Mouse (Mus musculus) MEL (cell line): ENCODE data around the gene Jarid2. TPM values are rescaled to one million over a fixed set of nuclear protein-coding genes. Genes with fewer than 3 reads are reported as not detected.

ENCODE experiments used
- DNase-seq: peaks from one replicate; pipeline ENCODE4 v3.0.0; 2011; ENCODE audit warnings: low read depth, low spot score
- H3K27ac ChIP-seq: 2 replicates; pipeline ENCODE4 v1.5.1; 2012; ENCODE audit warnings: low read depth, mild to moderate bottlenecking, control low read depth, low read length, moderate library complexity; ENCODE audit not compliant: control insufficient read depth
- H3K27me3 ChIP-seq, 2 experiments: fragments of 150-350 bp in 1 of 2; sonication (generic) in 1 of 2; 2 replicates each; pipeline ENCODE4 v1.6.1; 2012; ENCODE audit warnings: low read length in 2 of 2, mild to moderate bottlenecking in 2 of 2, improper control_type of control experiment in 1 of 2, moderate library complexity in 1 of 2; ENCODE audit not compliant: insufficient read depth in 2 of 2, control insufficient read depth in 1 of 2
- H3K36me3 ChIP-seq, 2 experiments: 2 replicates each; pipeline ENCODE4 v1.6.1; 2012 to 2014; ENCODE audit warnings: low read length in 2 of 2, improper control_type of control experiment in 1 of 2, inconsistent platforms in 1 of 2, mild to moderate bottlenecking in 1 of 2; ENCODE audit not compliant: insufficient read depth in 2 of 2, control insufficient read depth in 1 of 2
- H3K4me1 ChIP-seq, 2 experiments: fragments of 150-350 bp in 1 of 2; sonication (generic) in 1 of 2; 2 replicates each; pipeline ENCODE4 v1.6.1; 2012; ENCODE audit warnings: low read length in 2 of 2, improper control_type of control experiment in 1 of 2, mild to moderate bottlenecking in 1 of 2; ENCODE audit not compliant: insufficient read depth in 2 of 2, control insufficient read depth in 1 of 2
- H3K4me3 ChIP-seq, 2 experiments: fragments of 150-350 bp in 1 of 2; sonication (generic) in 1 of 2; 2 replicates each; pipeline ENCODE4 v1.5.1; 2012; ENCODE audit warnings: low read depth in 2 of 2, low read length in 2 of 2, mild to moderate bottlenecking in 2 of 2, moderate library complexity in 2 of 2, control low read depth in 1 of 2, improper control_type of control experiment in 1 of 2; ENCODE audit not compliant: control insufficient read depth in 1 of 2, insufficient read depth in 1 of 2
- H3K79me2 ChIP-seq: 2 replicates; pipeline ENCODE4 v1.6.1; 2012; ENCODE audit warnings: mild to moderate bottlenecking, low read length, moderate library complexity; ENCODE audit not compliant: control insufficient read depth, poor library complexity, insufficient read depth
- H3K9ac ChIP-seq: 2 replicates; pipeline ENCODE4 v1.6.1; 2012; ENCODE audit warnings: low read depth, mild to moderate bottlenecking, control low read depth, low read length, moderate library complexity; ENCODE audit not compliant: control insufficient read depth, poor library complexity, severe bottlenecking
- H3K9me3 ChIP-seq: fragments of 150-350 bp; sonication (generic); replicated peaks from 2 replicates; pipeline ENCODE4 v1.6.1; 2012; ENCODE audit warnings: mild to moderate bottlenecking, low read length, improper control_type of control experiment, moderate library complexity; ENCODE audit not compliant: insufficient read depth
- CHD1 ChIP-seq: IDR thresholded peaks from 2 replicates; pipeline ENCODE4 v1.6.1; 2012; ENCODE audit warnings: low read depth, mild to moderate bottlenecking, inconsistent platforms, low read length, improper control_type of control experiment
- CTCF ChIP-seq, 3 experiments: IDR thresholded peaks in 2 of 3; conservative IDR thresholded peaks in 1 of 3; 2 replicates each; pipeline ENCODE4 v1.5.1; 2011 to 2012; ENCODE audit warnings: low read length in 3 of 3, low read depth in 2 of 3, mild to moderate bottlenecking in 2 of 3, improper control_type of control experiment in 1 of 3, inconsistent platforms in 1 of 3, mixed read lengths in 1 of 3, moderate library complexity in 1 of 3; ENCODE audit not compliant: control insufficient read depth in 1 of 3, insufficient read depth in 1 of 3, poor library complexity in 1 of 3, severe bottlenecking in 1 of 3
- ELF1 ChIP-seq: IDR thresholded peaks from 2 replicates; pipeline ENCODE4 v1.6.1; 2014; ENCODE audit warnings: low read depth, mild to moderate bottlenecking, inconsistent platforms, low read length, improper control_type of control experiment, moderate library complexity
- GABPA ChIP-seq: IDR thresholded peaks from 2 replicates; pipeline ENCODE4 v1.6.1; 2012; ENCODE audit warnings: low read depth, mild to moderate bottlenecking, inconsistent platforms, low read length, improper control_type of control experiment, moderate library complexity
- GATA1 ChIP-seq: IDR thresholded peaks from 2 replicates; pipeline ENCODE4 v1.6.1; 2011; ENCODE audit warnings: low read depth, low read length, improper control_type of control experiment
- MAZ ChIP-seq: IDR thresholded peaks from 2 replicates; pipeline ENCODE4 v1.6.1; 2012; ENCODE audit warnings: low read depth, mild to moderate bottlenecking, inconsistent platforms, low read length, improper control_type of control experiment
- MXI1 ChIP-seq: IDR thresholded peaks from 2 replicates; pipeline ENCODE4 v1.6.1; 2011; ENCODE audit warnings: mild to moderate bottlenecking, low read depth, low read length, improper control_type of control experiment
- MYB ChIP-seq: IDR thresholded peaks from 2 replicates; pipeline ENCODE4 v1.6.1; 2011; ENCODE audit warnings: mild to moderate bottlenecking, low read depth, low read length, improper control_type of control experiment
- NELFE ChIP-seq: IDR thresholded peaks from 2 replicates; pipeline ENCODE4 v1.6.1; 2011; ENCODE audit warnings: low read depth, low read length, improper control_type of control experiment
- POLR2AphosphoS2 ChIP-seq: IDR thresholded peaks from 2 replicates; pipeline ENCODE4 v1.6.1; 2011; ENCODE audit warnings: low read length, improper control_type of control experiment
- RAD21 ChIP-seq: IDR thresholded peaks from 2 replicates; pipeline ENCODE4 v1.6.1; 2011; ENCODE audit warnings: mild to moderate bottlenecking, low read depth, low read length, improper control_type of control experiment
- SMC3 ChIP-seq: IDR thresholded peaks from 2 replicates; pipeline ENCODE4 v1.6.1; 2011; ENCODE audit warnings: low read depth, low read length, improper control_type of control experiment
- TCF12 ChIP-seq: IDR thresholded peaks from 2 replicates; pipeline ENCODE4 v1.6.1; 2014; ENCODE audit warnings: low read depth, mild to moderate bottlenecking, inconsistent platforms, low read length, improper control_type of control experiment, moderate library complexity
- USF2 ChIP-seq, 2 experiments: IDR thresholded peaks; 2 replicates each; pipeline ENCODE4 v1.6.1; 2011 to 2012; ENCODE audit warnings: improper control_type of control experiment in 2 of 2, low read length in 2 of 2, borderline replicate concordance in 1 of 2, inconsistent platforms in 1 of 2, low read depth in 1 of 2, mild to moderate bottlenecking in 1 of 2; ENCODE audit not compliant: insufficient read depth in 1 of 2
- ZC3H11A ChIP-seq: IDR thresholded peaks from 2 replicates; pipeline ENCODE4 v1.6.1; 2012; ENCODE audit warnings: low read depth, mild to moderate bottlenecking, inconsistent platforms, low read length, improper control_type of control experiment
- ZNF384 ChIP-seq: IDR thresholded peaks from 2 replicates; pipeline ENCODE4 v1.6.1; 2012; ENCODE audit warnings: low read depth, mild to moderate bottlenecking, inconsistent platforms, low read length, improper control_type of control experiment
- polyA plus RNA-seq, 2 experiments: library from polyadenylated mRNA; stranded (reverse) in 1 of 2; unstranded in 1 of 2; fragments of >175 nt in 1 of 2; fragments of >200 nt in 1 of 2; gene quantifications; 2 replicates each; pipeline versions ENCODE4 v1.2.1 to v1.2.4; 2012; ENCODE audit warnings: low replicate concordance in 2 of 2, low read depth in 1 of 2; ENCODE audit not compliant: insufficient read length in 2 of 2, insufficient read depth in 1 of 2, missing spikeins in 1 of 2
- total RNA-seq: library from RNA; depleted of rRNA; stranded (reverse); fragments of 300-350 nt; gene quantifications from 2 replicates; pipeline ENCODE4 v1.2.3, GENCODE M21; 2012

Gene Jarid2
- total and polyA plus RNA-seq, 3 experiments: 5.4 to 76.5 (median 21.2) TPM

- no peak for DNase-seq
- H3K36me3 ChIP-seq: peaks cover 0 to 2% of the 10 kb centered on the region in 2 experiments; a peak in 1 of 4 replicates
- no peak overlapping the region for H3K9ac ChIP-seq
- H3K4me1 ChIP-seq: no peaks in the 10 kb centered on the region
- no peaks in the 10 kb centered on the region for H3K79me2 ChIP-seq
- no peaks in the 10 kb centered on the region for H3K27me3 ChIP-seq
- H3K4me3 ChIP-seq: no peak overlapping the region
- TF ChIP-seq SMC3: no peak
- no peak for TF ChIP-seq GATA1
- no peak for TF ChIP-seq MXI1
- TF ChIP-seq CTCF (IDR thresholded peaks at IDR 0.05 in 2 of 3, conservative IDR thresholded peaks at IDR 0.05 in 1 of 3; ENCODE audit: control insufficient read depth in 1 of 3, insufficient read depth in 1 of 3, low read depth in 2 of 3, low read length in 3 of 3, poor library complexity in 1 of 3, severe bottlenecking in 1 of 3): no peak
- TF ChIP-seq ZC3H11A: no peak
- TF ChIP-seq TCF12: no peak
- no peaks in the 10 kb centered on the region for H3K9me3 ChIP-seq
- no peak overlapping the region for H3K27ac ChIP-seq
Measured at GRCm38 (mm10) chr13:44891813-44892730, 162.8 kb downstream of the Jarid2 start.

- H3K36me3 ChIP-seq: peaks cover 0 to 2% of the 10 kb centered on the region in 2 experiments; a peak in 1 of 4 replicates
- H3K27me3 ChIP-seq: no peaks in the 10 kb centered on the region
- H3K9ac ChIP-seq: no peak overlapping the region
- TF ChIP-seq MAZ: no peak
- no peak for TF ChIP-seq NELFE
- no peak for TF ChIP-seq ZNF384
- no peak for TF ChIP-seq USF2 (IDR thresholded peaks at IDR 0.05; ENCODE audit: borderline replicate concordance in 1 of 2, insufficient read depth in 1 of 2, low read depth in 1 of 2, low read length in 2 of 2)
- TF ChIP-seq ZC3H11A: no peak
- TF ChIP-seq MYB: no peak
- no peak for TF ChIP-seq RAD21
- TF ChIP-seq ELF1: no peak
- TF ChIP-seq GABPA: no peak
- TF ChIP-seq GATA1: no peak
- no peak for TF ChIP-seq TCF12
- no peak for TF ChIP-seq CHD1
- TF ChIP-seq POLR2AphosphoS2: no peak
- no peak overlapping the region for H3K4me3 ChIP-seq
- no peak for DNase-seq
- no peaks in the 10 kb centered on the region for H3K79me2 ChIP-seq
- H3K27ac ChIP-seq: no peak overlapping the region
- no peaks in the 10 kb centered on the region for H3K4me1 ChIP-seq
- H3K9me3 ChIP-seq: no peaks in the 10 kb centered on the region
Measured at GRCm38 (mm10) chr13:44896211-44896610, 166.9 kb downstream of the Jarid2 start.
